Mouse (Mus musculus): ENCODE data around the gene Psrc1.

Gene Psrc1

DNA sequence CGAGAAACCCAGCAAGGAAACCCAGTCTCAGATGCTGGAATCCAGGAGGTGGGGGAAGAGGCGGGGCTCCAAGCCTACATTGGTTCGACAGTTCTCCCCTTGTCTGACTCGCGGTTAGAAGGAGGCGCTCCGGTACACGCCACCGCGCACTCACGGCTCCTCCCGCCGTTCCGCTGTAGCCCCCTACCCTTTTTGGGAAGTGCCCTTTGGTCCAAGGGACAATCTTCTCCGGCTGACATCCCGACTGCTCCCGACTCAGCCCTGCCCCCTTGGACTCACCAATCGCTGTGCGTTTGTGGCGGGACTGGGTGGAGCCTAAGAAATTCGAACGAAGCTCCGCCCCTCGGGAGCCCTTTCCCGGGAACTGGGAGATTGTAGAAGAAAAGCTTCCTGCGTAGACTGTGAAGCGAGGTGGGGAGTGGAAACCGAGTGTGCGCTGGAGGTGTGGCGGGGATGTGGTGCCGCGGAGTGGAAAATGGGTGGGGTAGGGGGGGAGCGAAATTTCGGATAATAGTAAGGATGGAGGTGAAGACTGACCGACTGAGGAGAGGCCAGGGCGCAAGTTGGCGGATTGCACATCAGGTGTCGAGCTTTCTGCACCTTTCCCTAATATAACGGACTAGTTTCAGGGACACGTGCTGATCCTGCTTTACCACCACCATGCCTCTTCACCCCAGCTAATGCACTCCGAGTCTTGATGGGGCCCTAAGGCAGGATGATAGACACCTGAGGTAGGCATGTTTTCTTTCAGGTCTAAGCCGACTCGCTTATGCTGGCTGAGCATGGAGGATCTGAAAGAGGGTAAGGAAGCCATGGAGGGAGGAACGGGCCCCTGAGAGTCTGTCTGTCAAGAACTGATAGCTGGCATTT, at the start of gene Psrc1:
Gene Psrc1 (plus strand): TSS at position 355 of the 870 bp plus-strand sequence.
- DNase-seq (ENCODE audit: inconsistent ontology term), result peak; percentile 93

DNA sequence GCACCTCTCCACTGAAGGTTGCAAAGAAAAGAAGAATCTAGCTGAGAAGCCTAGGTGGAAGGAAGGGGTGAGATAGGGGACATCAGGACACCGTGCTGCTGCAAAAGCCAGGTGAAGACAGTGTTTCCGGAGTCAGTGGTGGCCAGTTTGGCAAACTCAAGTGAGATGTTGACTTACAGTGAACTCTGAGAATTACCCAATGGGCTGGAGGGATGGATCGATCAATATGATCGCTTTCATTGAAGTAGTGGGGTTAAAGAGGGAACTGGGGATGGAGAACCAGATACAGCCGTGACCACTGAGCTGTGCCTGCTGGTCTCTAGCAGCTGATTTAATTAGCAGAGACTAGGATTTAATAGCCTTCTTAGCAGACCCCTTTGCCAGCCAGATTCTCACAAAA, 46.8 kb upstream of the Psrc1 start:
- DNase-seq (ENCODE audit: inconsistent ontology term), result no peak

DNA sequence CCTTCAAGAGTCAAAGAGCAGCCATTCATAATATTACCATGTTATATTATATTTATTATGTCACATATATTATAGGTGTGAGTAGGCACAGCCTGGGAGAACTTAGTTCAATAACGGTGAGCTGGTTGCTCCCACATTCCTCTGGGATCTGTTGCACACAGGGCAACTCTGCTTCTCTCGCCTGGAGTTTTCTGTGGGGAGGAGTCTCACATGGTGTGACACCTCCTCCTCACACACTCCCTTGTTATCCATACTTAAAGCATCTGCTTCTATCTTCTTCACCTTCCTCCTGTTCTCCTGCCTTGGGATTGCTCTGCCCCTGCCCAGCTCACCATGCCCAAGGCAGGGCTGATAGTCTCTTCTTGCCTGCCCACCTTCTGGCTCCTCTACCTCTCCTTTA, 42.6 kb upstream of the Psrc1 start:
- no peak for DNase-seq (ENCODE audit: inconsistent ontology term)

DNA sequence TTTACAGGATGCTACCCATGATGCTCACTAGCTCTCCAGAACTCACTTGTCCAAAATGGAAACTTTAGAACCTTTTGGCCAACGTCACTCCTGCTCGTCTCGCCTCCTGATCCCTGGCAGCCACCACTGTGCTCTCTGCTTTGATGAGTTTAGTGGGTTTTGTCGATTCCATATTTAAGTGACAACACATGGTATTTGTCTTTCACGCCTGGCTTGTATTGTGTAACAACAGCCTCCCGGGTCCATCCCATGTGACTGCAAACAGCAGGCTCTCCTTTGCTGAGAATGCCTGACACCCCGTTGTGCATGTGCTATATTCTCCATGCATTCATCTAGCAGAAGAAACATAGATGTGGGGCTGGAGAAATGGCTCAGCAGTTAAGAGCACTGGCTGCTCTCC, 41.5 kb upstream of the Psrc1 start:
- DNase-seq (ENCODE audit: inconsistent ontology term), result no peak

DNA sequence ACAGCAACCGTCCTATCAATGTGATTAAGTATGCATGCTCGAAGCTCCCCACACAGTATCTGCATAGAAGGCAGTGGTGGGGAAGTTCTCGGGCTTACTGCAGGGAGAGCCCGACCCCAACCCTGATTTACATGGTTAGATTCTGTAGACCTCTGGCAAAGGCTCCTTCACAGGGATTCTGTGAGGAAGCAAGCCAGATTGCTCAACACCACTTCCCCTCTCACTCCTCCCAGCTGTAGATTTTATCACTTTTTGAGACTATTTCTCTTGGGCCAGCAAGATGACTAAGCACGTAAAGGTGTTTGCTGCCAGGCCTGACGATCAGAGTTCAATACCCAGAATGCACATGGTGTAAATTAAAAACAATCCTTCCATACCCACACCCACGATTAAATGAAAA, 37.8 kb upstream of the Psrc1 start:
- no peak for DNase-seq (ENCODE audit: inconsistent ontology term)

GRCm38 (mm10) chr3:108348376-108348775, 35.3 kb upstream of the Psrc1 start:
- DNase-seq (ENCODE audit: inconsistent ontology term), result no peak

DNA sequence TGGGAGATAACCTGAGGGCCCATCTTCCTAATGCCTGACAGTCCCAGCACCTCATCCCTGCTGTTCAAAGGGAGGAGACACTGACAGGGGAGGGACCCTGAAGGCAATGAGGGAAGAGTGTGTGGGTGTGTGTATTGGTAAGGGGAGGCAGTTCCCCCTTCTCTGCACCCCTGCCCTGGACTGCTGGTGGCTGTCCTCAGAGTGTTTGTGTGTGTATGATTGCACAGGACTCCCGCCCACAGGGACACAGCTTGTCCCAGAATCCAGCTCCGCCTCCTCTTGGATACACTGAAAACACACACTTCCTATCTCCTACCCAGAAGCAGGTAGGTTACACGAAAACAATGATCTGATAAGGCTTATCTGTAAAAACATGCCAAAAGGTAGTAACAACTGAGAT, 28.4 kb upstream of the Psrc1 start:
- no peak for DNase-seq (ENCODE audit: inconsistent ontology term)

- no peak for DNase-seq (ENCODE audit: inconsistent ontology term)
Measured at GRCm38 (mm10) chr3:108357051-108357450, 26.6 kb upstream of the Psrc1 start.

- DNase-seq (ENCODE audit: inconsistent ontology term), result no peak
Measured at GRCm38 (mm10) chr3:108358445-108358844, 25.2 kb upstream of the Psrc1 start.

GRCm38 (mm10) chr3:108360894-108361293, 22.7 kb upstream of the Psrc1 start:
- no peak for DNase-seq (ENCODE audit: inconsistent ontology term)

DNA sequence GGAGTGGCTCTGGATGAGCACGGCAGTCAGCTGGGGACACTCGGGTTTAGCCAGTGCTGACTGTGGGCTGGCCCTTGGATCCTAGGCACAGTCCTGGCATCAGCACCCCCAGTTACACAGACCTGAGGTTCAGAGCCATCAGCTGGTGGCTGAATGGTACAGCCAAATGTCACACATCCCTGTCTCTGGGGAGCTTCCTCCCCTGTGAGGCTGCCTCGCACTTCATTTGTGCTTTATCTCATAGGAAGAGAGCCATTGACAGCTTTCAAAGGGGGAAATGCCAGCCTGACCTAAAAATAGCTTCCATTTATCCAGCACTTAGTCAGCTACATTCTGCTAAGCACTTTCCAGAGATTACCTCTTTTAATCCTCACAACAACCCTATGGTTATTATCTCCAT, 20.0 kb upstream of the Psrc1 start:
- no peak for DNase-seq (ENCODE audit: inconsistent ontology term)

DNA sequence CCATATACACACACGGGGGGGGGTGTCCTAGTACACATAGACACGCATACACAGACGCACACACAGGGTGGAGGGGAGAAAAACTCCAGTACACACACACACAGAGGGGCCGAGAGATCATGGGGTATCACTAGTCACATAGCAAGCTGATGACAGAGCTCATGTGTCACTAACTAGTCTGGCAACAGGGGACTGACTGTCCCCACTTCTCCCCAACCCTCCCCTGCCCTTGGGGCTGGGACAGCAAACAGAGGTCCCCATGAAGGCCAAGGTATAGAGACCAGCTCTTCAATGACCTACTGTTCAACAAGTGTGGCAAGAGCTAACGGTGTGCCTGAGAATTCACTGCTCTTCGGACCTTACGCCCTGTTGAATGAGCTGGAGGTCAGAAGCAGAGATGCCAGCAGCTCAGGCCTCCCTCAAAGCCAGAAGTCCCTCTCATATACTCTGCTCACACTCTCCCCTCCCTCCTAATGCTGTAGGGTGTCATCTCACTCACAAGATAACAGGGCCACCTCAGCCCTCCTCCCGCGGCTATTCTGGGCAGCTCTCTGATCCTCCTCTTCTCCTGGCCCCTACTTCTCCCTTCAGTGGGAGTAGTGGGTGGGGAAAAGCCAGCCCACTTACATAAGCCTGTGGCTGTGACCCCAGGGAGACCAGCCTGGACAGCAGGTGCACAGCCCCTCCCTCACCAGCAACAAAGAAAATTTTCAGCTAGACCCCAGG, 19.2 kb upstream of the Psrc1 start, which contains the start of gene Mybphl:
Gene Mybphl (plus strand): TSS at position 642 of the 726 bp plus-strand sequence.
- no peak for DNase-seq (ENCODE audit: inconsistent ontology term)

GRCm38 (mm10) chr3:108367173-108367572, 16.5 kb upstream of the Psrc1 start:
- DNase-seq (ENCODE audit: inconsistent ontology term), result no peak

GRCm38 (mm10) chr3:108367828-108368227, 15.8 kb upstream of the Psrc1 start:
- DNase-seq (ENCODE audit: inconsistent ontology term), result no peak

- no peak for DNase-seq (ENCODE audit: inconsistent ontology term)
Measured at GRCm38 (mm10) chr3:108368721-108369120, 14.9 kb upstream of the Psrc1 start.

DNA sequence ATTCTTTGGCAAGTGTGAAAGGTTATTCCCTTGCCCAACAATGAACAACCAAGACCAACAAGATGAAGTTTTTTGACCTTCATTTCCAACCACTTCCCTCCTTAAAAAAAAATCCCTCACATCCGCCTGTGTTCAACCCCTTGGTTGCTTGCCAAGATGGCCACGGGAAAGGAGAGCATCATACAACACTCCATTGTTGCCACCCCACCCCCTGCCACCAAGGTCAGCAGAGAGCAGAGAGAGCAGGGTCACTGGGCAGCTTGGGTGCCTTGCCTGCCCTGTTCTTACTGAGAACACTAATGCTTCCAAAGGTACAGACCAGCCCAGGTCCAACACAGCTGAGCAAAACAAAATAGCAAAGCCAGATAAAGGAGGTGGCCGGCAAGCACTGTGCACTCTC, 11.4 kb upstream of the Psrc1 start:
- DNase-seq (ENCODE audit: inconsistent ontology term), result peak; percentile 69

DNA sequence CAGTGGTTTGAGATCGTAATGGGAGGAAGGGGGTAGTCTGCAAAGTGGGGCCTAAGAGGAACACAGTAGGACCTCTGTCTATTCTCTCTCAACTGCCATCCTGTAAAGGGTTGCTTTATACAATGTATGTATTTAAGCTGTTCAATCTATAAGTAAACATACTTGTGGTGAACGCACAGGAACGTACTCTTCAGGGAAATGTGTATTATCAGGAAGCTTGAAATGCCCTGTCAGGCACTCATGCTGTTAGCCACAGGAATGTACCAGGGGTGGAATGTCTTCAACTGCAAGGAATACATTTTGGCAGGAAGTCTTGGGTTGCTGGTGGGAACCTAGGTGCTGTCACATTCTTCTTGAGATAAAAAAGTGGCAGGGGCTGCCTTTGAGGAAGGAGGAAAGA, 10.9 kb upstream of the Psrc1 start:
- no peak for DNase-seq (ENCODE audit: inconsistent ontology term)

DNA sequence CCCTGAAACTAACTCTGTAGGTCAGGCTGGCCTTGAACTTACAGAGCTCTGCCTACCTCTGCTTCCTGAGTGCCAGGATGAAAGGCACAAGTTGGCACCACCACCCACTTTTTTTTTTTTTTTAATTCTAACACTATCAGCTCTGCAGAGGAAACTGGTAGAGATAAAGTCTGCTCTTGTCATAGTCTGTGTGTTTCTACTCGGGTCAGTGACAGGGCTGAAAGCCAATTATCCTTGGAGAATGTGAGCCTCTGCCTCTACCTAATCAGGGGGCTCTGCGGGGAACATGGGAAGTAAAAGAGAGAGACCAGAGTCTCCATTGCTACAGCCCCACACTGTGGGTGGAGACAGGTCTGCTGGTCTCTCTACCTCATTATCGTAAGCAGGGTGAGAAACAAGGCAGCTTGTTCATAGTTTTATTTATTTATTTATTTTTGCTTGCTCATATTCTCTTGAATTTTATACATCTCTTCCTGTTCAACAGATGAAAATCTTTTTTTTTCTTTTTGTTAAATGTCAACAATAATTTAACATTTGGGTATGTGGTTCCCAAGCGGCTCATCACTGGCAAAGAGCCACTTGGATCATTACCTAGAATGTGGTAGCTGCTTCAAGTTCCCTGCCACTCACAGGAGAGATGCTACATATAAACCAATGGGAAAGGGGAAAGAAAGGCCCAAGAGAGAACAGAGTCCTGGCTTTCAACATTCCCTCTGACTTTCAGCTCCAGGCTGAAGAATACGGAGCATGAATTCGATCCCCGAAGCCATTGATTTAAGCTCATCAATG, 4.6 kb upstream of the Psrc1 start:
- no peak for DNase-seq (ENCODE audit: inconsistent ontology term)

GRCm38 (mm10) chr3:108380695-108381094, 2.9 kb upstream of the Psrc1 start:
- no peak for DNase-seq (ENCODE audit: inconsistent ontology term)

DNA sequence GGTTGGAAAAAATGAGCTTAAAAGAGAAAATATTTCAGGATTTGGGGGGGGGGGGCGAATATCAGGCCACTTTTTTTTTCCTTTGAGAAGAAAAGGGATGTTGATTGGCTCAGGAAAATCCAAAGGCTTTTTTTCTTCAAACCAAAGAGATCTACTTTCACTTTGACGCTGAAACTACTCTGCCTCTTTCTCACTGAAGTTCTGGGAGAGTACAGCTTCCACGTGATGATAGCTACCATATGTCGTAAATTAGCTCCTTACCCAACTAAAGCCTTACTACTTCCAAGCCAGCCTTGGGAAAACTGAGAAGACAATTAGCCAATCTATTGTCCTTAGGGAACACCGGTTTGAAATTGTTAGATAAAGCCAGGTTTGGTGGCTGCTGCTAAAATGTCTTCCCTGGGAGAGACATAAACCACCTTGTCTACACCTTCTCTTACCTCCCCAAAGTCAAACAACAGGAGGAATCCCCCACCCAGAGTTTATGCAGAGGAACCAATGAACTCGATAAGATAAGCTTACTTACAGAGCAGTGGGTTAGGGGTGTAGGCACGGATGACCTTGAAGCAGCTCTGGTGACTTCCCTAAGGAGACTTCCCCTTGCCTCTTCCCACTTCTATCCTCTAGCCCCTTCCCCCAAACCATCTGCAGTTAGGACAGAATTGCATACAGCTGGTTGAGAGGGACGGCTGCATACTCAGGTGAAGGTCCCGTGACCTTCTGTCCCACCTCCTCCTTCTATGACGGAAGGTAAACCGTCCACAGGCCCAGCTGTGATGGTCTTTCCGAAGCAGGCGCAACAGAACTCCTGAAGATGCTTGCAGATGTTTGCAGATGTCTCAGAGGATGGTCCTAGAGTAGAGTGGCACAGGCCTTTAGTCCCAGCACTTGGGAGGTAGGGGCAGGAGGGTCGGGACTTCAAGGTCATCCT, 1.4 kb upstream of the Psrc1 start:
- no peak for DNase-seq (ENCODE audit: inconsistent ontology term)

GRCm38 (mm10) chr3:108384425-108384824, 786 bp downstream of the Psrc1 start:
- DNase-seq (ENCODE audit: inconsistent ontology term), result peak; percentile 41

Measured in Muller cell, postnatal 12 days (primary cell).